Mouse (Mus musculus): ENCODE measurements around the gene Ifngr1.

Gene Ifngr1

GRCm38 (mm10) chr10:19587281-19587680, 4.5 kb upstream of the Ifngr1 start:
- DNase-seq (ENCODE audit: low spot score in 2 of 2), result no peak

GRCm38 (mm10) chr10:19589626-19590025, 2.1 kb upstream of the Ifngr1 start:
- DNase-seq (ENCODE audit: low spot score in 2 of 2), result no peak

GRCm38 (mm10) chr10:19591286-19591640, 486 bp upstream of the Ifngr1 start:
- no peak for DNase-seq (ENCODE audit: low spot score in 2 of 2)

- DNase-seq (ENCODE audit: low spot score in 2 of 2), result no peak
Measured at GRCm38 (mm10) chr10:19592556-19592955, 807 bp downstream of the Ifngr1 start.

GRCm38 (mm10) chr10:19593296-19593695, 1.5 kb downstream of the Ifngr1 start:
- no peak for DNase-seq (ENCODE audit: low spot score in 2 of 2)

GRCm38 (mm10) chr10:19594201-19594905, 2.6 kb downstream of the Ifngr1 start:
- no peak for DNase-seq (ENCODE audit: low spot score in 2 of 2)

GRCm38 (mm10) chr10:19596866-19597265, 5.1 kb downstream of the Ifngr1 start:
- DNase-seq (ENCODE audit: low spot score in 2 of 2), result no peak

GRCm38 (mm10) chr10:19598091-19598490, 6.3 kb downstream of the Ifngr1 start:
- no peak for DNase-seq (ENCODE audit: low spot score in 2 of 2)

- no peak for DNase-seq (ENCODE audit: low spot score in 2 of 2)
Measured at GRCm38 (mm10) chr10:19599331-19600092, 7.8 kb downstream of the Ifngr1 start.

- DNase-seq (ENCODE audit: low spot score in 2 of 2), result no peak
Measured at GRCm38 (mm10) chr10:19600093-19600420, 8.3 kb downstream of the Ifngr1 start.

GRCm38 (mm10) chr10:19601502-19601901, 9.8 kb downstream of the Ifngr1 start:
- peak; percentile 56 to 80 for DNase-seq (ENCODE audit: low spot score in 2 of 2)

GRCm38 (mm10) chr10:19603231-19603630, 11.5 kb downstream of the Ifngr1 start:
- no peak for DNase-seq (ENCODE audit: low spot score in 2 of 2)

- DNase-seq (ENCODE audit: low spot score in 2 of 2), result no peak
Measured at GRCm38 (mm10) chr10:19609125-19609524, 17.4 kb downstream of the Ifngr1 start.

GRCm38 (mm10) chr10:19611616-19612015, 19.9 kb downstream of the Ifngr1 start:
- DNase-seq (ENCODE audit: low spot score in 2 of 2), result no peak

GRCm38 (mm10) chr10:19613111-19613753, 21.5 kb downstream of the Ifngr1 start:
- peak in 1 of 2 experiments; percentile 31 for DNase-seq (ENCODE audit: low spot score in 2 of 2)

GRCm38 (mm10) chr10:19619736-19620135, 28.0 kb downstream of the Ifngr1 start:
- no peak for DNase-seq (ENCODE audit: low spot score in 2 of 2)

GRCm38 (mm10) chr10:19621408-19622048, 29.8 kb downstream of the Ifngr1 start, which contains the start of gene Il22ra2:
Il22ra2 (plus strand) TSS chr10:19621998.
- no peak for DNase-seq (ENCODE audit: low spot score in 2 of 2)

- DNase-seq (ENCODE audit: low spot score in 2 of 2), result no peak
Measured at GRCm38 (mm10) chr10:19624617-19625016, 32.9 kb downstream of the Ifngr1 start.

- DNase-seq (ENCODE audit: low spot score in 2 of 2), result no peak
Measured at GRCm38 (mm10) chr10:19627342-19627741, 35.6 kb downstream of the Ifngr1 start.

- no peak for DNase-seq (ENCODE audit: low spot score in 2 of 2)
Measured at GRCm38 (mm10) chr10:19627748-19628147, 36.0 kb downstream of the Ifngr1 start.

GRCm38 (mm10) chr10:19631616-19632195, 40.0 kb downstream of the Ifngr1 start:
- no peak for DNase-seq (ENCODE audit: low spot score in 2 of 2)

- DNase-seq (ENCODE audit: low spot score in 2 of 2), result no peak
Measured at GRCm38 (mm10) chr10:19638851-19639250, 47.1 kb downstream of the Ifngr1 start.

All from spleen, postnatal 10 days (tissue).